9 mouse cellular contexts compared by ENCODE assay signal in genomic region chr1:79682936-79683335, GRCm38 (mm10). TPM values are rescaled to one million over a fixed set of nuclear protein-coding genes. Genes with fewer than 3 reads are reported as not detected.
DNase-seq lines count a peak whose midpoint lies in the region; ATAC-seq and TF ChIP-seq lines count a peak whose summit lies in the region.
"Had no signal": no experiment of that assay in that cellular context is flagged by ENCODE, and none has a peak within 500 bp of the region (broad histone marks: within the 10 kb centered on the region; RNA-seq: fewer than 3 reads in every experiment).

No protein-coding gene starts in this region.

- no peaks in the 10 kb centered on the region for H3K36me3 ChIP-seq in intestine, postnatal 0 days (ENCODE audit: control insufficient read depth, insufficient read depth)
- no peaks in the 10 kb centered on the region for H3K36me3 ChIP-seq in intestine, embryonic 16.5 days (ENCODE audit: control insufficient read depth, insufficient read depth, low read length)
- no peaks in the 10 kb centered on the region for H3K36me3 ChIP-seq in E14TG2a.4 (ENCODE audit: insufficient read depth, low read length)
- H3K36me3 ChIP-seq: liver, embryonic 13.5 days had no signal

- no peaks in the 10 kb centered on the region for H3K4me1 ChIP-seq in intestine, postnatal 0 days (replicated peaks; ENCODE audit: control insufficient read depth, insufficient read depth, low read length)
- no peaks in the 10 kb centered on the region for H3K4me1 ChIP-seq in intestine, embryonic 16.5 days (ENCODE audit: control insufficient read depth, insufficient read depth, low read length)
- no peaks in the 10 kb centered on the region for H3K4me1 ChIP-seq in E14TG2a.4 (replicated peaks; ENCODE audit: low read depth, low read length)
- H3K4me1 ChIP-seq: liver, embryonic 13.5 days had no signal

- no peaks in the 10 kb centered on the region for H3K9me3 ChIP-seq in intestine, postnatal 0 days (ENCODE audit: control insufficient read depth)
- no peaks in the 10 kb centered on the region for H3K9me3 ChIP-seq in intestine, embryonic 16.5 days (ENCODE audit: control insufficient read depth, low read length)
- peaks cover 3% of the 10 kb centered on the region; the same call in 1 of the 2 replicates for H3K9me3 ChIP-seq in E14TG2a.4 (ENCODE audit: low read length)
- H3K9me3 ChIP-seq: liver, embryonic 13.5 days had no signal

- peak; percentile 63 for TF ChIP-seq CTCF in intestine, postnatal 0 days (IDR thresholded peaks at IDR 0.05; ENCODE audit: low read depth)
- TF ChIP-seq CTCF in E14TG2a.4 (conservative IDR thresholded peaks at IDR 0.05; ENCODE audit: low read length), result peak; percentile 44

- no peak overlapping the region for H3K4me3 ChIP-seq in intestine, postnatal 0 days (ENCODE audit: low read depth, low read length)
- H3K4me3 ChIP-seq in intestine, embryonic 16.5 days (ENCODE audit: low read length), result no peak overlapping the region
- H3K4me3 ChIP-seq in E14TG2a.4 (replicated peaks; ENCODE audit: low read length), result no peak overlapping the region
- H3K4me3 ChIP-seq: liver, embryonic 13.5 days had no signal

- ATAC-seq in intestine, postnatal 0 days, result no peak
- no peak for ATAC-seq in intestine, embryonic 16.5 days

- no peaks in the 10 kb centered on the region for H3K27me3 ChIP-seq in intestine, postnatal 0 days (replicated peaks; ENCODE audit: control insufficient read depth, insufficient read depth, low read length)
- H3K27me3 ChIP-seq in intestine, embryonic 16.5 days (replicated peaks; ENCODE audit: control insufficient read depth, insufficient read depth, low read length), result no peaks in the 10 kb centered on the region
- H3K27me3 ChIP-seq in E14TG2a.4 (ENCODE audit: insufficient read depth, low read length), result no peaks in the 10 kb centered on the region
- H3K27me3 ChIP-seq: liver, embryonic 13.5 days had no signal

- H3K27ac ChIP-seq in intestine, postnatal 0 days (ENCODE audit: low read depth, low read length), result no peak overlapping the region
- H3K27ac ChIP-seq in intestine, embryonic 16.5 days (ENCODE audit: low read length), result no peak overlapping the region
- H3K27ac ChIP-seq: liver, embryonic 13.5 days had no signal

- DNase-seq in 416B (ENCODE audit: low read depth), result peak; percentile 68
- peak; percentile 21 for DNase-seq in embryo, embryonic 11 days
- DNase-seq in layer of hippocampus, postnatal 10 days (ENCODE audit: low spot score in 2 of 2), result no peak
- DNase-seq in kidney, adult 18-20 months, result no peak
- DNase-seq: liver, embryonic 13.5 days; right cerebral cortex, postnatal 25 days had no signal

- no peak overlapping the region for H3K4me2 ChIP-seq in intestine, postnatal 0 days (replicated peaks; ENCODE audit: low read depth)
- H3K4me2 ChIP-seq in intestine, embryonic 16.5 days (ENCODE audit: low read depth, low read length), result no peak overlapping the region
- H3K4me2 ChIP-seq: liver, embryonic 13.5 days had no signal

- 14% methylated on average over 5 of the region's 5 CpGs for WGBS in intestine, postnatal 0 days
- WGBS in intestine, embryonic 16.5 days, result 16% methylated on average over 5 of the region's 5 CpGs

- no peak overlapping the region for H3K9ac ChIP-seq in intestine, postnatal 0 days (ENCODE audit: low read depth, low read length)
- no peak overlapping the region for H3K9ac ChIP-seq in intestine, embryonic 16.5 days (ENCODE audit: low read depth, low read length)
- H3K9ac ChIP-seq: liver, embryonic 13.5 days had no signal

RNA-seq across cellular contexts. Expression of gene Ap1s3, which starts 11.2 kb away (rescaled TPM):
- polyA plus RNA-seq in intestine, postnatal 0 days (2015; fragmentation: Nextera tagmentation; extraction: Ambion mirVana), result 2.2 and 2.5 TPM in 2 replicates
- polyA plus RNA-seq in intestine, embryonic 16.5 days (2015; fragmentation: Nextera tagmentation; extraction: Ambion mirVana), result 0.35 and 0.62 TPM in 2 replicates
- 1 to 10 TPM; 1.7 to 2.1 TPM for total RNA-seq in layer of hippocampus, postnatal 10 days (2021)

Comparison
In these comparisons a context has a peak if more than half of its experiments do, and no peak if none do; other contexts are left out.
1. DNase-seq: peak in 416B (single experiment) and embryo, embryonic 11 days (single experiment); none in layer of hippocampus, postnatal 10 days (0 of 2) and kidney, adult 18-20 months (single experiment).